Mouse (Mus musculus): ENCODE results near the gene Hyal1. TPM values are rescaled to one million over a fixed set of nuclear protein-coding genes. Genes with fewer than 3 reads are reported as not detected.

The Hyal1 gene
- polyA plus RNA-seq, 1 experiment from 2014 or later: 8.3 TPM

GRCm38 (mm10) chr9:107624951-107625350 lies 48.2 kb downstream of the Hyal1 start:
- H3K4me2 ChIP-seq: peak overlapping the region; percentile 12; the same call in 1 of the 2 replicates
- peaks cover 26% of the 10 kb centered on the region for H3K36me3 ChIP-seq
- H3K27me3 ChIP-seq: no peaks in the 10 kb centered on the region
- peaks cover 89% of the 10 kb centered on the region for H3K4me1 ChIP-seq (replicated peaks)
- no peak overlapping the region for H3K4me3 ChIP-seq
- H3K9ac ChIP-seq: peak overlapping the region; percentile 25
- WGBS: 85% methylated on average over 3 of the region's 3 CpGs
- no peaks in the 10 kb centered on the region for H3K9me3 ChIP-seq (replicated peaks)
- peak overlapping the region; percentile 89 for H3K27ac ChIP-seq
- ATAC-seq (replicated peaks; ENCODE audit: insufficient number of reproducible peaks, insufficient read depth, low FRiP score, low read depth): no peak

- Histone ChIP-seq H3K27ac (peak overlapping the region; percentile 89), H3K4me1 (replicated peaks) (peaks cover 89% of the 10 kb centered on the region), H3K4me2 (peak overlapping the region; percentile 94; the same call in 1 of the 2 replicates), H3K4me3 (no peak overlapping the region), H3K9me3 (replicated peaks) (no peaks in the 10 kb centered on the region), H3K27me3 (no peaks in the 10 kb centered on the region), H3K9ac (peak overlapping the region; percentile 25; the same call in 1 of the 2 replicates), H3K36me3 (peaks cover 20% of the 10 kb centered on the region)
- WGBS: 88% methylated on average over 12 of the region's 12 CpGs
- no peak for ATAC-seq (replicated peaks; ENCODE audit: insufficient number of reproducible peaks, insufficient read depth, low FRiP score, low read depth)
These were observed 48.8 kb downstream of the Hyal1 start for GRCm38 (mm10) chr9:107625351-107626128.

GRCm38 (mm10) chr9:107626158-107626843 lies 49.6 kb downstream of the Hyal1 start:
- peaks cover 20% of the 10 kb centered on the region for H3K36me3 ChIP-seq
- H3K27me3 ChIP-seq: no peaks in the 10 kb centered on the region
- peak overlapping the region; percentile 44 for H3K9ac ChIP-seq
- H3K4me1 ChIP-seq (replicated peaks): peaks cover 90% of the 10 kb centered on the region
- 47% methylated on average over 15 of the region's 15 CpGs for WGBS
- peak overlapping the region; percentile 89 for H3K27ac ChIP-seq
- peak overlapping the region; percentile 94 for H3K4me2 ChIP-seq
- H3K4me3 ChIP-seq: peak overlapping the region; percentile 13
- H3K9me3 ChIP-seq (replicated peaks): no peaks in the 10 kb centered on the region
- no peak; the same call in 1 of the 2 replicates for ATAC-seq (replicated peaks; ENCODE audit: insufficient number of reproducible peaks, insufficient read depth, low FRiP score, low read depth)

- H3K27ac ChIP-seq: peak overlapping the region; percentile 89
- no peaks in the 10 kb centered on the region for H3K27me3 ChIP-seq
- H3K9ac ChIP-seq: peak overlapping the region; percentile 44
- WGBS: 6% methylated on average over 2 of the region's 2 CpGs
- H3K36me3 ChIP-seq: peaks cover 19% of the 10 kb centered on the region
- peak overlapping the region; percentile 13 for H3K4me3 ChIP-seq
- peak; percentile 59 for ATAC-seq (replicated peaks; ENCODE audit: insufficient number of reproducible peaks, insufficient read depth, low FRiP score, low read depth)
- H3K4me2 ChIP-seq: peak overlapping the region; percentile 94
- peaks cover 90% of the 10 kb centered on the region for H3K4me1 ChIP-seq (replicated peaks)
- H3K9me3 ChIP-seq (replicated peaks): no peaks in the 10 kb centered on the region
These were observed 50.1 kb downstream of the Hyal1 start for GRCm38 (mm10) chr9:107626844-107627277.

GRCm38 (mm10) chr9:107627387-107628255 lies 50.9 kb downstream of the Hyal1 start:
- 32% methylated on average over 20 of the region's 20 CpGs for WGBS
- Histone ChIP-seq H3K4me1 (replicated peaks) (peaks cover 94% of the 10 kb centered on the region), H3K27ac (peak overlapping the region; percentile 89), H3K36me3 (peaks cover 13% of the 10 kb centered on the region; the same call in 1 of the 2 replicates), H3K9ac (peak overlapping the region; percentile 44), H3K9me3 (replicated peaks) (no peaks in the 10 kb centered on the region), H3K4me3 (no peak overlapping the region; the same call in 1 of the 2 replicates), H3K4me2 (peak overlapping the region; percentile 94), H3K27me3 (no peaks in the 10 kb centered on the region)
- ATAC-seq (replicated peaks; ENCODE audit: insufficient number of reproducible peaks, insufficient read depth, low FRiP score, low read depth): no peak

- 48% methylated on average over 15 of the region's 15 CpGs for WGBS
- Histone ChIP-seq H3K4me1 (replicated peaks) (peaks cover 94% of the 10 kb centered on the region), H3K9ac (peak overlapping the region; percentile 18; the same call in 1 of the 2 replicates), H3K27ac (peak overlapping the region; percentile 89), H3K36me3 (peaks cover 6% of the 10 kb centered on the region; the same call in 1 of the 2 replicates), H3K4me3 (peak overlapping the region; percentile 12), H3K27me3 (no peaks in the 10 kb centered on the region), H3K9me3 (replicated peaks) (no peaks in the 10 kb centered on the region), H3K4me2 (peak overlapping the region; percentile 94)
- ATAC-seq (replicated peaks; ENCODE audit: insufficient number of reproducible peaks, insufficient read depth, low FRiP score, low read depth): peak; percentile 32; the same call in 1 of the 2 replicates
These were observed 52.1 kb downstream of the Hyal1 start for GRCm38 (mm10) chr9:107628721-107629410.

GRCm38 (mm10) chr9:107629411-107629730 lies 52.6 kb downstream of the Hyal1 start:
- ATAC-seq (replicated peaks; ENCODE audit: insufficient number of reproducible peaks, insufficient read depth, low FRiP score, low read depth): no peak
- 40% methylated on average over 4 of the region's 4 CpGs for WGBS
- H3K27me3 ChIP-seq: no peaks in the 10 kb centered on the region
- H3K27ac ChIP-seq: peak overlapping the region; percentile 89
- peak overlapping the region; percentile 9; the same call in 1 of the 2 replicates for H3K4me3 ChIP-seq
- peak overlapping the region; percentile 94 for H3K4me2 ChIP-seq
- H3K9ac ChIP-seq: 0 out of 2 replicates have a peak overlapping the region, but pooled peaks have one; percentile 13
- H3K4me1 ChIP-seq (replicated peaks): peaks cover 89% of the 10 kb centered on the region
- H3K36me3 ChIP-seq: peaks cover 6% of the 10 kb centered on the region; the same call in 1 of the 2 replicates
- no peaks in the 10 kb centered on the region for H3K9me3 ChIP-seq (replicated peaks)

GRCm38 (mm10) chr9:107629901-107630425 lies 53.2 kb downstream of the Hyal1 start:
- ATAC-seq (replicated peaks; ENCODE audit: insufficient number of reproducible peaks, insufficient read depth, low FRiP score, low read depth): no peak
- peaks cover 83% of the 10 kb centered on the region for H3K4me1 ChIP-seq (replicated peaks)
- H3K27ac ChIP-seq: peak overlapping the region; percentile 89
- H3K27me3 ChIP-seq: no peaks in the 10 kb centered on the region
- H3K9ac ChIP-seq: peak overlapping the region; percentile 32
- peaks cover 6% of the 10 kb centered on the region; the same call in 1 of the 2 replicates for H3K36me3 ChIP-seq
- H3K9me3 ChIP-seq (replicated peaks): no peaks in the 10 kb centered on the region
- 28% methylated on average over 14 of the region's 14 CpGs for WGBS
- H3K4me3 ChIP-seq: 0 out of 2 replicates have a peak overlapping the region, but pooled peaks have one; percentile 2
- peak overlapping the region; percentile 94 for H3K4me2 ChIP-seq

GRCm38 (mm10) chr9:107630576-107630975 lies 53.8 kb downstream of the Hyal1 start:
- WGBS: 24% methylated on average over 4 of the region's 4 CpGs

More at GRCm38 (mm10) chr9:107630576-107630975, 53.8 kb downstream of the Hyal1 start:
- H3K27me3 ChIP-seq: no peaks in the 10 kb centered on the region
- peaks cover 79% of the 10 kb centered on the region for H3K4me1 ChIP-seq (replicated peaks)
- peak overlapping the region; percentile 94 for H3K4me2 ChIP-seq
- 0 out of 2 replicates have a peak overlapping the region, but pooled peaks have one; percentile 2 for H3K4me3 ChIP-seq
- H3K27ac ChIP-seq: peak overlapping the region; percentile 89
- H3K9ac ChIP-seq: peak overlapping the region; percentile 32; the same call in 1 of the 2 replicates
- H3K36me3 ChIP-seq: peaks cover 1% of the 10 kb centered on the region; the same call in 1 of the 2 replicates
- ATAC-seq (replicated peaks; ENCODE audit: insufficient number of reproducible peaks, insufficient read depth, low FRiP score, low read depth): no peak
- no peaks in the 10 kb centered on the region for H3K9me3 ChIP-seq (replicated peaks)
